Mouse (Mus musculus) stomach, embryonic 16.5 days (tissue): Measurements from ENCODE around the gene Adamts12. TPM values are rescaled to one million over a fixed set of nuclear protein-coding genes. Genes with fewer than 3 reads are reported as not detected.
A peak's percentile ranks its signal among the peaks of the same experiment; 100 is the strongest.

ENCODE experiments used
- ATAC-seq: fragments of 200-750 bp; cut with Nextera tagmentation; 2 replicates; pipeline ENCODE4 v1.8.0; 2017; ENCODE audit warnings: moderate number of reproducible peaks, moderate TSS enrichment; ENCODE audit not compliant: insufficient read depth, low FRiP score
- H3K27ac ChIP-seq: fragments of 300-500 bp; sonication (generic); 2 replicates; pipeline ENCODE4 v1.5.1; 2014; ENCODE audit warnings: low read length
- H3K27me3 ChIP-seq: fragments of 300-500 bp; sonication (generic); 2 replicates; pipeline ENCODE4 v1.6.1; 2014; ENCODE audit warnings: low read length, control low read depth, mixed read lengths; ENCODE audit not compliant: control insufficient read depth, insufficient read depth
- H3K36me3 ChIP-seq: fragments of 300-500 bp; sonication (generic); 2 replicates; pipeline ENCODE4 v1.6.1; 2014; ENCODE audit warnings: low read length; ENCODE audit not compliant: control insufficient read depth, insufficient read depth
- H3K4me1 ChIP-seq: fragments of 300-500 bp; sonication (generic); 2 replicates; pipeline ENCODE4 v1.6.1; 2014; ENCODE audit warnings: low read length, control low read depth, mixed read lengths; ENCODE audit not compliant: control insufficient read depth, insufficient read depth
- H3K4me2 ChIP-seq: fragments of 300-500 bp; sonication (generic); 2 replicates; pipeline ENCODE4 v1.6.1; 2014; ENCODE audit warnings: low read depth, low read length, mixed read lengths
- H3K4me3 ChIP-seq: fragments of 300-500 bp; sonication (generic); replicated peaks from 2 replicates; pipeline ENCODE4 v1.5.1; 2014; ENCODE audit warnings: mild to moderate bottlenecking, low read length
- H3K9ac ChIP-seq: fragments of 300-500 bp; sonication (generic); 2 replicates; pipeline ENCODE4 v1.6.1; 2014; ENCODE audit warnings: low read length
- H3K9me3 ChIP-seq: fragments of 300-500 bp; sonication (generic); replicated peaks from 2 replicates; pipeline ENCODE4 v1.6.1; 2016; ENCODE audit warnings: low read length, control low read depth; ENCODE audit not compliant: control insufficient read depth
- WGBS: fragments of 180-500 bp; shearing (Covaris S2); extraction: QIAGEN DNeasy Blood & Tissue Kit; methylation state at CpG from one replicate; pipeline ENCODE4 v1.1.7; 2014; 5-methylcytosine and 5-hydroxymethylcytosine counted together
- polyA plus RNA-seq: library from polyadenylated mRNA; unstranded; fragments of >200 nt; fragmentation: Nextera tagmentation; extraction: Ambion mirVana; gene quantifications from 2 replicates; pipeline ENCODE4 v1.2.1, GENCODE M21; 2015

The Adamts12 gene
- polyA plus RNA-seq, 1 experiment from 2014 or later, result 2.8 TPM

DNA sequence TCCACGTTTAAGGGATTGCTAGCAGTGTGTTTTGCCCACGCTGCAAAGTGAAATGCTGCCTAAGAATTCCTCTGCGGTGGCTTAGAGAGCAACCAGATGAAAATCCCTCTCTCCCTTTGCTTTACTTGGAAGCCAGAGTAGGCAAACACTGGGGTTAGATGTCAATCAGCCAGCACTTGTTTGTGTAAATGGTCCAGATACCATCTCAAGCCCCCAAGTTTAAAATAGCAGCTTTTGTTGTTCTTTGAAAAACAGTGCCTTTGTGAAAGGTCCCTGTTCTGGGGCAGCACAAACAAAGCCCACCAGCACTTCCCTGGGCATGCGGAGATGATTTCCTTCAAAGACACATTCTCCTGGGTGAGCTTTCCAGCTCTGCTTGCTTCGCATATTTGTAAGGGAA, 1.7 kb downstream of the Adamts12 start:
- Histone ChIP-seq H3K36me3 (no peaks in the 10 kb centered on the region), H3K9me3 (no peaks in the 10 kb centered on the region), H3K4me1 (peaks cover 18% of the 10 kb centered on the region), H3K9ac (peak overlapping the region; percentile 73; the same call in 1 of the 2 replicates), H3K27me3 (no peaks in the 10 kb centered on the region), H3K27ac (peak overlapping the region; percentile 94; the same call in 1 of the 2 replicates), H3K4me2 (peak overlapping the region; percentile 66), H3K4me3 (peak overlapping the region; percentile 53)
- WGBS, result 17% methylated on average over 5 of the region's 5 CpGs
- ATAC-seq, result no peak

DNA sequence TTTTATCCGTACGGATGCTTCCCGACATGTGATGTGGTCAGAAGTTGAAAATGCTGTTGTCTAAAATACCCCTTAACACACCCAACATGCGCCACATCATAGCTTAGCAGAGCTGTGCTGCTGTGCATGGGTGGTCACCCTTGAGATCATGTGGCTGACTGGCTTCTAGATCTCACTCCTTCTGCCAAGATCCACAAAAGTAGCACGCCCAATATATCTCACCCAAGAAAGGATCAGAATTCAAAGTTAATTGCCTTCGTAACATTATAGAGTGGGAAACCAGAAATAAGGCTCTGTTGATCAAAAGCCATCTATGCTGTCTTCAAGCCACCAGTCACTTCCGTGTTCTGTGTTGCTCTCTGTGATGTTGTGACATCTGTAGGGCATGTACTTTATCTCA, 3.3 kb downstream of the Adamts12 start:
- no peak for ATAC-seq
- 77% methylated on average over 7 of the region's 7 CpGs for WGBS
- no peak overlapping the region for H3K9ac ChIP-seq
- H3K9me3 ChIP-seq, result no peaks in the 10 kb centered on the region
- H3K4me1 ChIP-seq, result peaks cover 18% of the 10 kb centered on the region
- H3K4me3 ChIP-seq, result no peak overlapping the region
- no peaks in the 10 kb centered on the region for H3K27me3 ChIP-seq
- no peak overlapping the region for H3K27ac ChIP-seq
- no peaks in the 10 kb centered on the region for H3K36me3 ChIP-seq
- no peak overlapping the region for H3K4me2 ChIP-seq

DNA sequence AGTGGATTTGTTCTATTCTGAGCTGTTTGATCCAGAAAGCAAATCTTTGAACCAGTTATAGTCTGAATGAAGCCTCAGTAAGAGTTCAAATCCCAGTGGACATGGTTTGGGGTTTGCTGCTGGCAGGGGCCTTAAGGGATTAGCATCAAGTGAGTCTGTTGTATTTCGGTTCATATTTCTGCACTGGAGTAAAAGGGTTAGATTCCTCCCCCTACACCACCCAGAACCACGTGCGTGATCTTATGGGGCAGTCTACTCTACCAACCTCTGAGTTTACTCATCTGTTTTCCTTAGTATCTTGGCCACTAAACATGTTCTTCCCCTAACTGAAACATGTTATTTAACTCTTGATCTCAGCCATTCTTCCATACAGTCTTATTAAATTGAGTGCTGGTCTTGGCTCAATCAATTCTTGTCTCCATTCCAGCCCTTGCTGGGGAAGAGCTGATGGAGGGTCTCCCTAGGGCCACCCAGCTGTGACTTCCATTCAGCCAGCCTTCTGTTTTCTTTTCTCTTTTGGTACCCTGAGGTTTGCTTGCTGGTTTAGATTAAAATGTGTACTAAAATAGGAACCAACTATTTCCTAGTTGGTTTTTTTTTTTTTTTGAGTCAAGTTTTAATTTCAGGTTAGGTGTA, 11.3 kb downstream of the Adamts12 start:
- H3K27ac ChIP-seq, result no peak overlapping the region
- no peaks in the 10 kb centered on the region for H3K4me1 ChIP-seq
- no peaks in the 10 kb centered on the region for H3K27me3 ChIP-seq
- H3K9ac ChIP-seq, result no peak overlapping the region
- no peaks in the 10 kb centered on the region for H3K9me3 ChIP-seq
- H3K4me2 ChIP-seq, result no peak overlapping the region
- 71% methylated on average over 3 of the region's 3 CpGs for WGBS
- H3K36me3 ChIP-seq, result no peaks in the 10 kb centered on the region
- H3K4me3 ChIP-seq, result no peak overlapping the region
- no peak for ATAC-seq

DNA sequence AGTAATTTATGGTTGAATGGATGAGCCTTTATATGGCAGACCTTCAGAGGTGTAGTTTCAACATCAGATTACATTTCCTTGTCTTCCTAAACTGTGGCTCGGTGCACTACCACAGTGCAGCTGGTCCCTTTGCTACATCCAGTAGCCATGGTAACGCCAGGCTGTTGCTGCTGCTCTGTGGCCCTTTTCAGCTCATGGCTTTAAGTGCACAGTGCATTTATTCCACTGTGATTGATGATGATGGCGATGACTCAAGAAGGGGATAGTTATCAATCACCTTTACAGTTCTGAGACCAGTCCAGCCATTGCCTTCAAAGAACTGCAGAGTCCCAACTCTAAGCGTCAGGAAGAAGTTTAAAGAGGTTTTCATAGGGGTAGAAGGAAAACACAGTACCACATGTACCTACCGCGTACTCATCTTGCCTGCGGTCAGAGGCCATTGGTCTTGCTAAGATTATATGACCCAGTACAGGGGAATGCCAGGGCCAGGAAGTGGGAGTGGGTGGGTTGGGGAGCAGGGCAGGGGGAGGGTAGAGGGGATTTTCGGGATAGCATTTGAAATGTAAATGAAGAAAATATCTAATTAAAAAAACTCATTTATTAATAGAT, 18.5 kb downstream of the Adamts12 start:
- no peak for ATAC-seq
- WGBS, result 52% methylated on average over 8 of the region's 8 CpGs

DNA sequence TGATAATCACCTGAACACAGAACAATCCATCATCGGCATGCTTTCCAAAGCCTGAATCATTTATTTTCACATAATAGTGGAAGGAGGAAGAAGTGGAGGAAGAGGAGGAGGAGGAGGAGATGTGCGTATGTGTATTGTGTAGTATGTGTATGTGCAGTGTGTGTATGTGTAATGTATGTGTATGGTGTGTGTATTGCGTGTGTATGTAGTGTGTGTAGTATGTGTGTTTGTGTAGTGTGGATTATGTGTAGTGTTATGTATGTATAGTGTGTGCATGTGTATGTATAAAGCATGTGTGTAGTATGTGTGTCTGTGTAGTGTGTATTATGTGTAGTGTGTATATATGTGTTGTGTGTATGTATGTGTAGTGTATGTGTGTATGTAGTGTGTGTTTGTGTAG, 19.1 kb downstream of the Adamts12 start:
- Histone ChIP-seq H3K9ac (no peak overlapping the region), H3K4me3 (no peak overlapping the region), H3K9me3 (no peaks in the 10 kb centered on the region), H3K27ac (no peak overlapping the region), H3K4me2 (no peak overlapping the region), H3K27me3 (no peaks in the 10 kb centered on the region), H3K36me3 (no peaks in the 10 kb centered on the region), H3K4me1 (peaks cover 6% of the 10 kb centered on the region; the same call in 1 of the 2 replicates)
- 89% methylated on average over 3 of the region's 3 CpGs for WGBS
- no peak for ATAC-seq

More for the DNA sequence above, 18.5 kb downstream of the Adamts12 start:
- Histone ChIP-seq H3K9me3 (no peaks in the 10 kb centered on the region), H3K4me3 (no peak overlapping the region), H3K36me3 (no peaks in the 10 kb centered on the region), H3K27me3 (no peaks in the 10 kb centered on the region), H3K27ac (no peak overlapping the region), H3K9ac (no peak overlapping the region), H3K4me2 (no peak overlapping the region), H3K4me1 (peaks cover 6% of the 10 kb centered on the region; the same call in 1 of the 2 replicates)

DNA sequence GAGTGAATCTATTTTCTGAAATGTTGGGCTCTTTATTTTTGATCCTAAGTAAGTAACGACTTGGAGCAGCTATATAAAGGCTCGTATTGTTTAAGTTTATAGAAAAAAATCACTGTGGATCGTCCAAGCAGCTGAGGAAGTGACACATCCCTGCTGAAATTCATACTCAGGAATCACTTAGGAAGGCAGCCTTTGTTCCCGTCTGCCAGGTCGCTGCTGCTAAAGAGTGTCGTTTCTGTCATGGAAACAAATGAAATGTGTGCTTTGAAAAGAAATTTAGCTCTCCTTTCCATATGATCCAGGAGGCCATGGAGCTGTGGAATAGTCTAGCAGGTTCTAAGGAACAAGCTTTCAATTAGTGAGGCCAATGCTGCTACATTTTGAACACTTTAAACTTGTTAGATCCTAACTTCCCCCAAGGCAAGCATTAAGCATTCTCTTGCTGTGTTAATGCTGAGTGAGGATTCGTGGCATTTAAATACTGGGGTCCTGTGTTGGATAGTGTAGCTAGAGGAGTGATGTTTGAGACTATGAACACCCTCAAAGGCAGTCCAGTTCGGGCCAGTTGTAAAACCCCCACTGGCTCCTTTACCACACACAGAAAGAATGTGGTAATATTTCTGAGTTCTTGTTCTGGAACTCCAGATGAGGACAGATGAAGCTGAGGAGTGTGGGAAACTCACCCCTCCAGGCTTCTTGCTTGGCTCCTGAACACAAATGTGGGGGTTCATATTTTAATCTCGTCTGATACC, 19.8 kb downstream of the Adamts12 start:
- no peaks in the 10 kb centered on the region for H3K36me3 ChIP-seq
- ATAC-seq, result no peak
- H3K4me2 ChIP-seq, result no peak overlapping the region
- no peak overlapping the region for H3K4me3 ChIP-seq
- no peaks in the 10 kb centered on the region for H3K27me3 ChIP-seq
- peak overlapping the region; percentile 55; the same call in 1 of the 2 replicates for H3K27ac ChIP-seq
- peaks cover 6% of the 10 kb centered on the region; the same call in 1 of the 2 replicates for H3K4me1 ChIP-seq
- H3K9me3 ChIP-seq, result no peaks in the 10 kb centered on the region
- 23% methylated on average over 9 of the region's 9 CpGs for WGBS
- H3K9ac ChIP-seq, result no peak overlapping the region

DNA sequence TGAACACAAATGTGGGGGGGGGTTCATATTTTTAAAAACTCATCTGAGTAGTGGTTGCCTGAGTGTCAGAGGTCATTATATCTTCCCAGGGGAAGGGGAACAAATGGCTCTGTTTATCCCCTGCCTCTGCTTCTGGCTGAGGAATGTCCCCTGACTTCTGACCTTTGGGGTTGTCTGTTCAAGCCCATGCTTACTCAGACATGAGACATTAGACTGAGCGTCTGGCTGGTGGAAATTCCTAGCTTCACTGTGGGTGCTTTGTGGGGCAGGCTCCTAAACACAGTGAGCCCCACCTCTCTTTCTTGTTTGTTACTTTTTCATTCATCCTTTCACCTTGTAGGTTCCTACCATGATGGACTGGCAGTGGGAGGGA, 20.4 kb downstream of the Adamts12 start:
- no peak overlapping the region for H3K4me3 ChIP-seq
- no peak overlapping the region for H3K4me2 ChIP-seq
- H3K27ac ChIP-seq, result 0 out of 2 replicates have a peak overlapping the region, but pooled peaks have one; percentile 55
- no peaks in the 10 kb centered on the region for H3K9me3 ChIP-seq
- H3K9ac ChIP-seq, result no peak overlapping the region
- no peak for ATAC-seq
- no peaks in the 10 kb centered on the region for H3K36me3 ChIP-seq
- WGBS, result 52% methylated on average over 1 of the region's 1 CpGs
- no peaks in the 10 kb centered on the region for H3K27me3 ChIP-seq
- peaks cover 6% of the 10 kb centered on the region; the same call in 1 of the 2 replicates for H3K4me1 ChIP-seq

DNA sequence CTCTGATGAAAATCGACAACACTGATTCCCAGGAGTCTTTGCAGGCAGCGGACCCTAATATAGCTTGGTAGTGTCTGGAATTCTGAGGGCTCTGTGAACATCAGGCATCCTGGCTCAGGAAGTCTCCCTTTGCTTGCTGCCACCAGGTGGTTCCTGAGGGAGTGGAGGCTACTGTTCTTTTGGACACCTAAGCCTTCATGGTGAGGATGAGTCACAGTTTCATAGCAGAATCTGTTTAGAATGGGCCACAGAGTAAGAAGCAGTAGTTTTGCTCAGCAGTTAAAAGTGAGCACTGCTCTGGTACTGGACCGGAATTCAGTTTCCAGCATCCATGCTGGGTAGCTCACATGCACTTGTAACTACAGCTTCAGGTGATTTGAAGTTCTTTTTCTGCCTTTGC, 24.9 kb downstream of the Adamts12 start:
- Histone ChIP-seq H3K27me3 (no peaks in the 10 kb centered on the region), H3K27ac (no peak overlapping the region), H3K36me3 (no peaks in the 10 kb centered on the region), H3K9ac (no peak overlapping the region), H3K4me3 (no peak overlapping the region), H3K4me1 (peaks cover 5% of the 10 kb centered on the region; the same call in 1 of the 2 replicates), H3K4me2 (no peak overlapping the region), H3K9me3 (no peaks in the 10 kb centered on the region)
- WGBS, result 86% methylated on average over 3 of the region's 3 CpGs
- no peak for ATAC-seq

DNA sequence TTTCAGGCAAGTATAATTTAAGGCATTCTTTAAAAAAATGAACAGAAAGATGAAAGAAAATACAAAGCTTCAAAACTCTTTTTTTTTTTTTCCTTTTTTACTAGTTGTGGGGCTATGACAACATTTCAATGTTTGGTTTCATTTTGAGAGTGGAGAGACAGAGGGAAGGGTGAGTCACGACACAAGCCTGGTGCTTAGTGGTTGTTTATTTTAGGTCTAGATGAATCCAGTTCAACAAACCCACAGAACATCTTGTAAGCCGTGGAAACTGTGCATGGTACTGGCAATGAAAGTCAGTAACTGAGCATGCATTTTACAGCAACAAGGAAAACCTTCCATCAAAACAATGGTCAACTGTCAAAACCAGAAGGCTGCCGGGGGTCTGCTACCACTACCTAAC, 31.0 kb downstream of the Adamts12 start:
- no peaks in the 10 kb centered on the region for H3K9me3 ChIP-seq
- no peaks in the 10 kb centered on the region for H3K36me3 ChIP-seq
- H3K27me3 ChIP-seq, result no peaks in the 10 kb centered on the region
- H3K4me3 ChIP-seq, result no peak overlapping the region
- H3K27ac ChIP-seq, result no peak overlapping the region
- WGBS, result 22% methylated on average over 3 of the region's 3 CpGs
- no peak overlapping the region for H3K9ac ChIP-seq
- 0 out of 2 replicates have a peak, but pooled peaks cover 2% of the 10 kb centered on the region for H3K4me1 ChIP-seq
- ATAC-seq, result no peak
- H3K4me2 ChIP-seq, result no peak overlapping the region
